Mouse (Mus musculus): ENCODE results near the gene Slc2a1. TPM values are rescaled to one million over a fixed set of nuclear protein-coding genes. Genes with fewer than 3 reads are reported as not detected.
A peak's percentile ranks its signal among the peaks of the same experiment; 100 is the strongest.

Gene Slc2a1
- total and polyA plus RNA-seq, 3 experiments = 33.4 to 64.9 (median 46.2) TPM

DNA sequence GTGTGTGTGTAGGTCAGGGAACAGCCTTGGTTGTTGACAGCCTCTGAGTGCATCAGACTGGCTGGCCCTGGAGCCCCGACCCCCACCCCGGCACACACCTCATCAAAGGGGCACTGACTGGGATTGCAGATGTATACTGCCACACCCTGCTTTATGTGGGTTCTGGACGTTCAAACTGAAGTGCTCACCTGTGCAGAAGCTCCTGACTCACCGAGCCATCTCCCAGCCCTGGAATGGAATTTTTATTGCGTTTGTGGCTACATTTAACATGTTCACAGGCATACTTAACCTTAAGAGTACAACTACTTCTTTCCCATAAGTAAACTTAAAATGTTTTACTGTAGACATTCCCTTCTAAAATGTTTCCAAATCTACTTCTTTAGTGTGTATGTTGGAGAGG is 49.4 kb downstream of the Slc2a1 start:
- H3K27ac ChIP-seq (ENCODE audit: insufficient read depth, low read depth) = no peak overlapping the region
- H3K4me2 ChIP-seq (ENCODE audit: insufficient read depth, low read depth, poor library complexity, severe bottlenecking) = no peak overlapping the region
- no peaks in the 10 kb centered on the region for H3K79me2 ChIP-seq (replicated peaks; ENCODE audit: control insufficient read depth, extremely low read depth, insufficient read depth, poor library complexity, severe bottlenecking)
- H3K4me1 ChIP-seq (ENCODE audit: control insufficient read depth in 1 of 2, insufficient read depth in 2 of 2) = no peaks in the 10 kb centered on the region
- TF ChIP-seq KAT2A (IDR thresholded peaks at IDR 0.05; ENCODE audit: insufficient replicate concordance, low read length) (no peak), RCOR1 (conservative IDR thresholded peaks at IDR 0.05; ENCODE audit: low read depth, low read length) (no peak), UBTF (IDR thresholded peaks at IDR 0.05; ENCODE audit: low read depth, low read length) (no peak), MEF2A (IDR thresholded peaks at IDR 0.05; ENCODE audit: borderline replicate concordance, low read depth, low read length) (no peak), MYC (IDR thresholded peaks at IDR 0.05; ENCODE audit: low read depth, low read length) (no peak), MAZ (IDR thresholded peaks at IDR 0.05; ENCODE audit: low read depth, low read length) (no peak), ELF1 (IDR thresholded peaks at IDR 0.05; ENCODE audit: low read depth, low read length) (no peak), MAFK (IDR thresholded peaks at IDR 0.05; ENCODE audit: insufficient replicate concordance, low read length) (no peak)
- dilution Hi-C loops (cut with MboI; ENCODE audit: extremely low pct_ligation_motif_present, extremely low pct_unique_long_range_greater_than_20kb, low sequenced_read_pairs) (no loop called here), in situ Hi-C loops (cut with MboI; ENCODE audit: low pct_ligation_motif_present, low pct_unique_long_range_greater_than_20kb, low sequenced_read_pairs) (no loop called here)
- no peak overlapping the region for H3K9ac ChIP-seq (ENCODE audit: insufficient read depth, low read depth)
- DNase-seq (ENCODE audit: extremely low read depth) = no peak
- H3K27me3 ChIP-seq (replicated peaks) = no peaks in the 10 kb centered on the region
- H3K4me3 ChIP-seq (replicated peaks in 1 of 3; ENCODE audit: low read depth in 2 of 3, low read length in 2 of 3, poor library complexity in 1 of 3) = no peak overlapping the region
- H3K9me3 ChIP-seq (replicated peaks; ENCODE audit: low read length) = no peaks in the 10 kb centered on the region
- no peaks in the 10 kb centered on the region for H3K36me3 ChIP-seq (replicated peaks in 1 of 2; ENCODE audit: control insufficient read depth in 1 of 2, insufficient read depth in 1 of 2, low read length in 1 of 2)

GRCm38 (mm10) chr4:119161358-119161757 is 52.8 kb downstream of the Slc2a1 start:
- H3K79me2 ChIP-seq (replicated peaks; ENCODE audit: control insufficient read depth, extremely low read depth, insufficient read depth, poor library complexity, severe bottlenecking) = no peaks in the 10 kb centered on the region
- no peak overlapping the region for H3K9ac ChIP-seq (ENCODE audit: insufficient read depth, low read depth)
- H3K9me3 ChIP-seq (replicated peaks; ENCODE audit: low read length) = no peaks in the 10 kb centered on the region
- in situ Hi-C loops (cut with MboI; ENCODE audit: low pct_ligation_motif_present, low pct_unique_long_range_greater_than_20kb, low sequenced_read_pairs) = no loop called here
- no peaks in the 10 kb centered on the region for H3K36me3 ChIP-seq (replicated peaks in 1 of 2; ENCODE audit: control insufficient read depth in 1 of 2, insufficient read depth in 1 of 2, low read length in 1 of 2)
- H3K27ac ChIP-seq (ENCODE audit: insufficient read depth, low read depth) = no peak overlapping the region
- dilution Hi-C loops (cut with MboI; ENCODE audit: extremely low pct_ligation_motif_present, extremely low pct_unique_long_range_greater_than_20kb, low sequenced_read_pairs) = no loop called here
- H3K4me1 ChIP-seq (ENCODE audit: control insufficient read depth in 1 of 2, insufficient read depth in 2 of 2) = no peaks in the 10 kb centered on the region
- H3K27me3 ChIP-seq (replicated peaks) = no peaks in the 10 kb centered on the region
- no peak for DNase-seq (ENCODE audit: extremely low read depth)
- H3K4me2 ChIP-seq (ENCODE audit: insufficient read depth, low read depth, poor library complexity, severe bottlenecking) = no peak overlapping the region
- H3K4me3 ChIP-seq (replicated peaks in 1 of 3; ENCODE audit: low read depth in 2 of 3, low read length in 2 of 3, poor library complexity in 1 of 3) = no peak overlapping the region
- TF ChIP-seq POLR2A (IDR thresholded peaks at IDR 0.05; ENCODE audit: low read depth, low read length) (no peak), KAT2A (IDR thresholded peaks at IDR 0.05; ENCODE audit: insufficient replicate concordance, low read length) (no peak), ELF1 (IDR thresholded peaks at IDR 0.05; ENCODE audit: low read depth, low read length) (no peak)

DNA sequence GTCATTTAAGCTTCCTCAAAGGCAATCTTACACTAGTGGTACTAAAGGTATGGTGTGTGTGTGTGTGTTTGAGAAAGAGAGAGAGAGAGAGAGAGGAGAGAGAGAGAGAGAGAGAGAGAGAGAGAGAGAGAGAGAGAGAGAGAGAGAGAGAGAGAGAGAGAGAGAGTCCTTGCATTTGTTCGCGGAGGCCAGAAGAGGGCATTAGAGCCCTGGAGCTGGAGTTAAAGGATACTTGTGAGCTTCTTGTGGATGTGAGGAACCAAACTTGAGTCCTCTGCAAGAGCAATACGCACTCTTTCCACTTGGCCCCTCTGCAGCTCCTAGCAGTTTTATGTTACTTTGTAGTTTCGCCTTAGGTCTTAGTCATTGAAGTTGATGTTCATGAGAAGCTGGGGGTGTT is 54.5 kb downstream of the Slc2a1 start:
- no peaks in the 10 kb centered on the region for H3K27me3 ChIP-seq (replicated peaks)
- DNase-seq (ENCODE audit: extremely low read depth) = no peak
- no peaks in the 10 kb centered on the region for H3K36me3 ChIP-seq (replicated peaks in 1 of 2; ENCODE audit: control insufficient read depth in 1 of 2, insufficient read depth in 1 of 2, low read length in 1 of 2)
- no peaks in the 10 kb centered on the region for H3K9me3 ChIP-seq (replicated peaks; ENCODE audit: low read length)
- TF ChIP-seq CTCF (conservative IDR thresholded peaks at IDR 0.05 in 1 of 2, IDR thresholded peaks at IDR 0.05 in 1 of 2; ENCODE audit: low read depth in 2 of 2, low read length in 2 of 2) (peak in 1 of 2 experiments; percentile 29; a peak in 2 of 4 replicates), IRF4 (IDR thresholded peaks at IDR 0.05; ENCODE audit: low read depth, low read length) (no peak)
- no peak overlapping the region for H3K9ac ChIP-seq (ENCODE audit: insufficient read depth, low read depth)
- dilution Hi-C loops (cut with MboI; ENCODE audit: extremely low pct_ligation_motif_present, extremely low pct_unique_long_range_greater_than_20kb, low sequenced_read_pairs) (no loop called here), in situ Hi-C loops (cut with MboI; ENCODE audit: low pct_ligation_motif_present, low pct_unique_long_range_greater_than_20kb, low sequenced_read_pairs) (no loop called here)
- no peak overlapping the region for H3K4me2 ChIP-seq (ENCODE audit: insufficient read depth, low read depth, poor library complexity, severe bottlenecking)
- no peaks in the 10 kb centered on the region for H3K4me1 ChIP-seq (ENCODE audit: control insufficient read depth in 1 of 2, insufficient read depth in 2 of 2)
- H3K79me2 ChIP-seq (replicated peaks; ENCODE audit: control insufficient read depth, extremely low read depth, insufficient read depth, poor library complexity, severe bottlenecking) = no peaks in the 10 kb centered on the region
- no peak overlapping the region for H3K4me3 ChIP-seq (replicated peaks in 1 of 3; ENCODE audit: low read depth in 2 of 3, low read length in 2 of 3, poor library complexity in 1 of 3)
- H3K27ac ChIP-seq (ENCODE audit: insufficient read depth, low read depth) = no peak overlapping the region

All from CH12.LX (cell line).